Mouse (Mus musculus) left cerebral cortex, adult 9 months (tissue): ENCODE data around the gene Gm10318.

Experiments
- DNase-seq, 2 experiments: peaks; one replicate each; pipeline ENCODE4 v3.0.0; 2022; ENCODE audit warnings: low spot score in 2 of 2

The Gm10318 gene

DNA sequence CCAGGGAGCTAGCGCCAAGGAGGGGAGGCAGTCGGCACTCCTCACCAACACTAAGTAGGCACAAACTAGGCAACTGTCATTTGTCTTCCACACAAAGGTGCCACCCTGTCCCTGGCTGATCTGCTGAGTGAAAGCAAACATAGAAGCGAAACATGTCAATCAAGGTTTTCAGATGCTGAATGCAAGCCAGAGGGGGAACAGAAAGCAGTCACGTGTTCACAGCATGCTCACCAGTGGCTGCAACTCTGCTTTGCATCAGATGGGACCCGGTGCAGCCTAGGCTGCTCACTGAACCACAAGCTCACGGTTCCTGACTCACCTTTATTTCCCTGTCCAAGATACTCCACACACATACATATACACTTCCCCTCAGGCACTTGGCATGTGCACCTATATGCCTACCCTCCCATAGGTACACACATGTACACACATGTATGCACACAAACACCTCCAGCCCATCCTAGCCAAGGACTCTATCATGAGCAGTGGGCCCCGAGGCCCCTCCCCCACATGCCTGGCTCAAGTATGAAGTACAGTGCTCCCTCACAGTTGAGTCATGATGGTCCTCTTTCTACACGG is 38.4 kb downstream of the Gm10318 start:
- no peak for DNase-seq

DNA sequence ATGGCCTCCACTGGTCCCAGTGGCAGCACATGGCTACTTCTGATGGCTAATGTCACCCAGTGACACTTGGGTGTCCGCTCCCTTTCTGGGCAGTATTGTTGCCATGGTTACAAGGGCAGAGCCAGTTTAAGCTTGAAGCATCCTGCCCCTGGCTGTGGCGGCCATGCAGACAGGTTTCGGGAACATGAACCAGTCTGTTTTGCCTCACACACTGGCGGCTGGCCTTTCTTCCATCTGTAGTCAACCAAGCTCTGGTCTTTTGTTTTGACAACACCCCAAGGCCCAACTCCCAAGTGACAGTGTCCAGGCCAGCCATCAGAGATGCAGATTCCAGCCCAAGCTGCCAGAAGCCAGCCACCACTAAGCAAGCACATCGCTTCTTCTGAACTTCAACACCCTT is 42.9 kb downstream of the Gm10318 start:
- no peak for DNase-seq

DNA sequence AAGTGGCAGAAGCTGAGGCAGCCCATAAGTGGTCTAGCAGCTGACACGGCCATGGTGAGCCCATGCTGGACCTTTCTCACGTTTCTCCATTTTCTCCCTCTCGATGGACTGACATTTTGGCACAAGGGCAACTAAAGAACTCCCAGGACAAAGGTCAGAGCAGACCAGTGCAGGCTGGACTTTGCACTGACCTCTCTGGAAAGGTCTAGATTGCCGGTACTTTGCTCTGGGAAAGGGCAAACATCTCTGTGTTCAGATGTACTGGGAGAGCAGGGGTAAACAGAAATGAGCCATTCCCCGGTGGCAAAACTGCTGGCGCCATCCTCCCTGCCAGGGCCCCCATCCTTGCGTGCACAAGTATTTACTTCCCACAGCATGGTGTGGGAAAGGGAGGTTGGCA is 47.5 kb downstream of the Gm10318 start:
- DNase-seq, result no peak

DNA sequence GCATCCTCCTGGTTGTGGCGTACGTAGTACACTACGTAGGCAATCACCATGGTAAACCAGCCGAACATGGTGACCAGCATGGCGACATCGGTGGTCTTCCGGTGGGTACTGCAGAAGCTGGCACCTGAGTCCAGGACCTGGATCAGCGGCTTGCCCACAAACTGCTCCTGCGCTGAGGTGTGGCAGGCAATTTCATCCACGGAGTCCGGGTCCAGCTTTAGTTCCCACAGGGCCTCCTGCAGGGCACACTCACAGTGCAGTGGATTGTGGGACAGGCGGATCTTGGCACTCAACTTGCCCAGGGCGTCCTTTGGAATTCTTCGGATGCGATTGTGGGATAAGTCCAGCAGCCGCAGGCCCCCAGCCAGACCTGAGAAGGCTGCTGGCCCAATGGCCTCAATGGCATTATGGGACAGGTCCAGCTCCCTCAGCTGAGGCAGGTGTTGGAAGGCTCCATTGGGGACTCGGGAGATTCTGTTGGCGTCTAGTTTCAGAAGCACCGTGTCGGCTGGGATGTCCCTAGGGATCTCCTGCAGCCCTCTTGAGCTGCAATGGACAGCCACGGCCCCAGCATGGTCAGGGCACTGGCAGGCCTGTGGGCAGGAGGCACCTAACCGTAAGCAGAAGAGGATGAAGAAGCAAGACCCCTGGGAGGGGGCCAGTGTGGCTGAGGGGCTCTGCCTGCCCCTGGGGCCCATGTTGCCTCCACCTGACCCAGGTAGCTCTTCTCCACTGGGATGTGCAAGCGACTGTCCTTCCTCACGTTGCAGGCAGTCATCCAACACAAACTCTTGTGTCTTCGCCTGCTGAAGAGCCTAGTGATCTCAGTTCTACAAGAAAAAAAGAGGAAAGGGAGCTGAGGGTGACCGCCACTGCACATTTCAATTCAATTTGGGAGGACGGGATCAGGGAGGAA is 48.5 kb downstream of the Gm10318 start:
- no peak for DNase-seq

DNA sequence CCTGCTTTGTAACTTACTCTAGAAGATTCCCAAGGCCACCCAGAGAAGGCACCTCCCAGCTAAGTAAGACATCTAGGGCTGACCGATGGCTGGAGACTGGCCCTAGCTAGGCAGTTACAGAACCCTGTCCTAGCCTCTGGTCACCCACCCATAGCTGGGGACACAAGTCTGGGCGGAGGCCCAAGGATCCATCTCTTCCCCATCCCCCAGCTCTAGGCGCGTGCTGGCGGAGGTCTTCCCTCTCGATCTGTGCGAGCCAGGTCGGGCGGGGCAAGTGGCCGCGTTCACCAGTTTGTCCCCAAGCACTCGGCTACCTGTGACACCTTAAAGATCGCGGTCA is 49.2 kb downstream of the Gm10318 start:
- peak in 1 of 2 experiments; percentile 26 for DNase-seq

DNA sequence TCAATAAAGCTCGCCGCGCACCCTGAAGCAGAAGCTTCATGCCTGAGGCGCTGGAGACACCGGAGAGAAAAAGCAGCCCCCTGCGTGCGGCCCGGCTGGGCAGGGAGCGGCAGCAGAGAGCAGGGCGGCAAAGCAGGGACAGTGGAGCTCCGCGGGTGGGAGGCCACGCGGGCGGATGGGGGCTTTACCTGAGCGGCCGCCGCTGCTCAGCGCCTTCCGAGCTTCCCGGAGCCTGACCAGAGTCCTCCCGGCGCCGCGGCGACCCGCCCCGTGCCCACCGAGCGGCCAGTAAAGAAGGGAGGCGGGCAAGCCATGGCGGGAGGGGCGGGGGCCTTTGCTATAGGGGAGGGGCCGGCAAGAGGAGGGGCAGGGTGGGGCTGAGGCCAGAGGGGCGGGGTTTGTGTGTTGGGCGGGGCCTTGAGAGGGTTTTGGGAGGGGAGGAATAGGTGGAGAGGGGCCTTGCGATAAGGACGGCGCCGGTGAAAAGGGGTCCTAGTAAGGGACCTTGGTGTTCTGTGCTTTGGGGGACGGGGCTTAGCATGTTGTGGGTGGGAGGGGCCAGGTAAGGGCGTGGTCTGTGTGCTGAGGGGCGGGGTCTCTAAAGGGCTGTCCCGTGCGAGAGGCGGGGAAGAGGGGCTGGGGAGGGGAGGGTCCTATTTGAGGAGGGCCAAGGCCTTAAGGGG is 49.7 kb downstream of the Gm10318 start, which contains the start of gene Lrrc3:
Gene Lrrc3, minus strand, starts transcription at position 326 of the 683 bp plus-strand sequence.
- DNase-seq, result peak in 1 of 2 experiments; percentile 47

DNA sequence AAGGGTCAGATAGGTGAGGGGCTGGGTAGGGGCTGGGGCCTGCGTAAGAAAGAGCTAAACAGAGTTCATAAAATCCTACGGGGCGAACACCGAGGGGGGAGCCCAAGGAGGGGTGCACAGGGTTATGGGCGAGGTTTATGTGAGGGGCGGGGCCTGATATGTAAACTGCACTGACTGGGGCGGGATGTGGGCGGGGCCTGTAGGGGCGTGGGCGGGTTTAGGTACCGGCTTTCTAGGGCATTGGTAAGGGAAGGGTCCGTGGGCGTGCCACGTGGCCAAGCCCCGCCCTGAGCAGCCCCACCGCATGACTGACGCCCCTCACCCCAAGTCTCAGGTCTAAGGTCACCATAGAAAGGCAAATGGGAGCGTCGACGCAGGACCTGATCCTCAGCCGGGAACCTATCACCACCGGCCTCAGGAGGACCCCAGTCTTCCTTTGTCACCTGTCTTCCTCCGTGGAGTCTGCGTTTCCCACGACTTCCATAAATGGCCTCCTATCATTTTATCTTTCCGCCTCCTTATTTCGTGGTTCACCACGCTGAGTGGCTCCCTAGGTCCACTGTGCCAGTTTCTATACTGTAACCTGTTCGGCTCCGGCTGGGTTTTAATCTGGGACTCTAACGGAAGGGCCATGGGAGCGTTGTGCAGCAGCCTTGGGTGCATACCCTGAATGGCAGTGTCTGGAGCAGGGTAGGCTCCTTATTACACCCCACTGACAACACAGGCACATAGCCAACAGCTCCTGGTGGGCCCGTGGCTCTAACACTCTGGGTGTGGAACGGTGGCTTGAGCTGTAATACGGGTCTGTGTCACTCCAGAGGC is 50.4 kb downstream of the Gm10318 start:
- peak; percentile 60 to 66 for DNase-seq
